Mouse (Mus musculus) fibroblast of lung, adult 2 months (primary cell): ENCODE measurements at regions not wholly inside any gene's neighbourhood (a gene's known extent, or its start where the extent isn't known, plus 50 kb on each side); places are given as distances from the start of the nearest gene placed in this dataset.
A peak's percentile ranks its signal among the peaks of the same experiment; 100 is the strongest.

ENCODE experiments used
- DNase-seq: peaks from one replicate; pipeline ENCODE4 v3.0.0-alpha.2; 2011; ENCODE audit warnings: low read depth

DNA sequence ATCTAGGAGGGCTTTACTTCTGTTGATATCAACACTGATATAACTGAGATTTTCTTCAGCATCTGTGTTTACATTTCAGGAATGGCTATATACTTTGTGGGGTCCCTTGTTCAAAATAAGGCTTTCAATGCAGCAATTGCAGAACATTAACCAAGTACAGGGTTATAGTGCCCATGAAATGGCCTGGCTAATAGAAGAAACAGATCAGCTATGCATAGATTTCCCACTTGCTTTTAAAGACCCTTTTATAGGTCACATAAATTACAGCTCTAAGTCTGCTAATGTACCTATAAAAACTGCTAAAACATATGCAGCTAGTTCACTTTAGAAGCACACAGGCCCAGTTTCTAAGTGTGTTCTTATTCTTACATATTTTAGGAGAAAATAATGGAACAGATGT, 472.1 kb downstream of the Nup35 start:
- DNase-seq, result no peak

DNA sequence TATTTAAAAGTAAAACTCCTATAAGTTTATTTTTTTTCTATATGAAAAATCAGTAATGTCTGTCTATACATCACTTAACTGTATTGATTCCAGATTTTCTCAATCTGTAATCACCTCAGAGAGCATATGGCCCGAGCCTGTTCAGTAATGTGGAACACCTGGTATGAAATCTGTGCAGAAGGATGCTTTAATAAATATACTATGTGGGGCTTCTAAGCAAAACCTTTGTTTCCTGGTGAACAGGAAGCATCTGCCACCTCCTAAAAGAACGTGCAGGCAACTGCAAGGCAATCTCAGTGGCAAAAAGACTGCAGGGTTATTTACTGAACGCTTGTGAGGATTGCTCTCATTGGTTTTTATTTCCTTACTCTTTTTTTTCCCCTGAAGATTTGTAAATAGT, 488.8 kb downstream of the Nup35 start:
- no peak for DNase-seq

DNA sequence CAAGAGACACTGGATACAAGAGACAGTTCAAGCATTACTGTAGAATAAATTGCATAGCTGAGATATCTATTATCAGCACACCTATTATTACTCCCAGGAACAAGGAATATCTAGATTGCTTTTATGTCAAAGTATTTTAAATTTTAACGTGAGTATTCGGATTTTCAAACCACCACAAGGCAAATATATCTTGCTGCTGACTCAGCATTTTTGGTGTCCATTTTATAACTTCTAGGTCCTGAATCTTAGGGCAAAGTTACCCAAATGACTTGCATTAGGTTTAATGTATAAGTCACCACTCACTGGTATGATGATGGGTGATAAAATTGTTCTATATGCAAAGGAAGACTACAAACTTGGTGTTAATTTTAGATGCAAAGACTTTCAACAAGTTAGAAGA, 501.7 kb downstream of the Nup35 start:
- DNase-seq, result no peak

DNA sequence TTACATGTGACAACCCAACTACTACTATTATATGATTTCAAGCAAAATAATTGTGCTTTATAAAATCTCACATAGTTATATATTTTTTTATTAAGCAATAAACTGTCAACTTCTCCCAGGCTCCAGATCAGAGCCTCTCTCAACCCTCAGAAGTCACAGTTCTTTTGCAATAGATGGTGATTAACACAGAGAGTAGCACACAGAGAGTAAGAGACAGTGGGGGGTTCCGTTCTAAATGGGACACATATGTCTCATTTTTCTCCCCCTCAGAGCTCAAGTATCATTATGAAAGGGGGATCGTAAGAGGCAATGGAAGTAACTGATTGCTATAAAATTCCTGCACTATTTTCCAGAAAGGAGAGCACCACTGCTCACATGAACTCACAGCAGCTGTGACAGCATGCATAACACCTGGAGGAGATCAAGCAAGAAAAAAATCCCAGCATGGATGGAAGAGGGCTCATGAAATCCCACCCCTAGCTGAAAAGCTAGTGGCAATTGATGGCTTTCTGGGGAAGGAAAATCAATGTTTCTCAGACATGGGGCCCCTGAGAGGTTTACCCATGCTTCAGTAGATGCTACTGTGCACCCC, 503.5 kb downstream of the Nup35 start:
- no peak for DNase-seq

DNA sequence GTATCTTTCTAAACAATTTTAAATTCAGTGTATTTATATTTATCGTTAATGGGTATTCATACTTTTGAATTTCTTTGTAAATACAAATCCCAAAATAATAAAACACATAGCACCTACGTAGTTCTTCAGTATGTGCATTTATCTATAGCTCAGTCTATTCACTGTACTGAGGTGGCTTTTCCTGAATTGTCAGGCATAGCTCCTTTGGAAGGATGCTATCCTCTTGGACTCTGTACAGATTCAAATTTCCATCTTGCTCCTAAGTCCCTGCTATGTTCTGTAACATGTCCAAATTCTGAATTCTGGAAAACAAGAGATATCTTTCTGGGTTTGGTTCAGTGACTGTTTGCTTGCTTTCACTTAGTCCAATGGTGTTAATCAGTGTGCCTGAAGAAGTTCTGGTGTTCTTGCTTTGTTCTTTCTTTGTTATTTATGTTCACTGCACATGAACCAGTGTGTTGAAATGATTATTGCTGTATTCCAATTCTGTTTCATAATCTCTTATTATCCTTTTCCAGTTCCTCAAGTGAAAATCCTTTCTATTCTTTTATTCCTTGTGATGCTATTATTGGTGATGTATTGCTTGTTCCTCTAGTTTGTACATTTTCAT, 519.5 kb downstream of the Nup35 start:
- no peak for DNase-seq

DNA sequence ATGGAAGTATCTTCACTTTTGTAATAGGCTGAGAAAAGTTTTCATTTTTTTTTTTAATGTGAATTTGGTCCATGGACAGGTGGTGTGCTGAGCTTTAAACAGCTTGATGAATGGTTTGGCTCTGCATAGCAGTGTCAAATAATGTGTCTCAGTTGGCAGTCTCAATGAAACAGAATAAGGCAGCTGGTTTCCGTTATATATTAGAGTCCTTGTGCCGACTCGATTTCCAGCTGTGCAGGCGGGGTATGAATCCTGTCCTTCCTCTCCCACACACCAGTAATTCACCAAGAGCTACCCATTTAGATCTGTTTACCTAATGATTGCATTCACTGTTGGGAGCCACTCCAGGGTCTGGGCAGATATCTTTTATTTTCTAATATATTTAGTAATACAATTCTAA, 526.6 kb downstream of the Nup35 start:
- no peak for DNase-seq

DNA sequence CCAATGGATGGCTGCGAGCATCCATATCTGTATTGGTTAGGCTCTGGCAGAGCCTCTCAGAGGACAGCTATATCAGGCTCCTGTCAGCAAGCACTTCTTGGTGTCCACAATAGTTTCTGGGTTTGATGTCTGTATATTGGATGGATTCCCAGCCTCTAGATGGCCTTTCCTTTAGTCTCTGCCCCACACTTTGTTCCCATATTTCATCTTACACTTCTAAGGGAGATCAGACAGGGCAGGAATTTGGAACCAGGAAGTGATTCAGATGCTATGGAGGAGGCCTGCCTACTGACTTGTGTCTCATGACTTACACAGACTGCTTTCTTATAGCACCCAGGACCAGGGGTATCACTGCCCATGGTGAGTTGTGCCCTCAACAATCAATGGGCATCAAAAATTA, 529.4 kb downstream of the Nup35 start:
- DNase-seq, result no peak

DNA sequence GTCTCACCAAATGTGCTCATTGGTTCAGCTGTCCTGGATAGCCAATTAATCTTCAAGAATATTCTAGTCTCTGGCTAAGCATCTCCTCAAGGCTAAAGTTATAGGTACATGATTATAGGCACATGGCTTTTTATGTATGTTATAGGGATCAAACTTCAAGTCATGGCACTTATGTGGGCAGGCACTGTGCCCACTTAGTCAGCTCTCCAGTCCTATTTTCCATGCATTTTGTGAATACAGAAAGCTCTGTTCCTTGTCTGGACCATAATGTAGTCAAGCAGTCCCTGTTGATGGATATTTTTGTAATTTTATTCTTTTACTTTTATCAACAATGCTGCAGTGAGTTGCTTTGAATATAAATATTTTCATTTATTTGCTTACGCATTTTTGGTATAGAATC, 531.1 kb downstream of the Nup35 start:
- no peak for DNase-seq

DNA sequence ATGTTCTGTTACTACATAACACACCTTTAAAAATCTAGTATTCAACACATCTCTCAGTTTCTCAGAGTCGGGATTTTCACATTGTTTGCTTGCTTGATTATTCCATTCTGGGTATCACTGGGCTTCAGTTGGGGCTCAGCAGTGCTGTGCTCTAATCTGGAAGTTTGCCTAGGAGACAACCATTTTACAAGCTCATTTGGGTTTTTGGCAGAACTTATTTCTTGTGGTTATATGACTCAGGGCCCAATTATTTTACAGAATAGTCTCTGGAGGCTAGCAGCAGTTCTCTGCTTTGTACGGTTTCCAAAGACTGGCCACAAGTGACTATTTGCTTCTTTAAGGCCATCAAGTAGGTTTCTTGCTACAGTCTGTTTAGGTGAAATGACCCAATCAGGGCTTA, 565.4 kb downstream of the Nup35 start:
- DNase-seq, result peak; percentile 23

DNA sequence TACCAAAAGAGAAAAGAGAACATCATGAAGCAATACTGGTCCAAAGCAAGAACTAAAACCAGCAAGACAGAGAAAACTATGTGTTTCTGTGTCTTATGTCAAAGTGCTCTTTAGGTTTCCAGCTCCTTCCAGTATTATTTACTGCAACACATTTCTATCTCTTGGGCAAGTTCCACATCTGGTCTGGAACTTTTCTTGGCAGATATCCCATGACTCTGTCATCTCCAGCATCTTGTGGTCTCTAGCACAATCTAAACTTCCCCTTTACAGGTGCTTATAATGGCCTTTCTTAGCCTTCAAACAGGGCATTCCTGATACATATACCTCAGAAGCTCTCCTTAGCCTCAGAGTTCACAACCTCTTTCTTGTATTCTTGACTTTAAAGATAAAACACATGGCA, 568.9 kb downstream of the Nup35 start:
- DNase-seq, result no peak

DNA sequence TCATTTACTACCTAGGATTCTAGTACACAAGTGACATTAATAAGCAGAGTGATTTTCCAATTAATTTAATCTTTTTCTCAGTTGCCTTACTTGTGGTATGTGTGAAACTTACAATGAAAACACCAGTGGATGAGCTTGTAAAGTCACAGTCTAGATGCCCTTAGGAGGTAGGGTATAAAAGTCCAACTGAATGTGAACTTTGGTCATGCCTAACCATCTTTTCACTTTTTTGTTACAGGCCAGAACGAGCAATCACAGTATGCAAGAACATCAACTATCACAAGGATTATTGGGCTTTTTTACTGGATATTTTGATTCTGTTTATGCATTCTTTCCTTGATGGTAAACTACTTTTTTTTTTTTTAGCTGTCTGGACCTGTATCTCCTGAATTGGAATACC, 573.8 kb downstream of the Nup35 start:
- no peak for DNase-seq

DNA sequence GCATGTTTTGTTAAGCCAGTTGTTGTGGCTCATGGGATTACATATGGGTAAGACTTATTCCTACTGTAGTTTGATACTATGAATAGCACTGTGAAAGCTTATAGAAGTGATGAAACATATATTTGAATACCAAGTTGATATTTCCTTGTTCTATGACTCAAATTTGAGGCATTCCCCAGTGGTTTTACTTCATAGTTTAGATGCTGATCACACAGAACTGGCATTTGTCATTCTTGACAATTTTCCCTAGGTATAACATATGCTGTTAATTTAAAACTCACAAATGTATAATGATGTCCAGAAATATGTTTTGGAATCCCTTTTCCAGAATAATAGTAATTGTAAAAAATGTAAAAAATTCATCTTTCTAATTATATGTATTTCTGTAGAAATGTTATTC, 583.5 kb downstream of the Nup35 start:
- no peak for DNase-seq
